Mouse (Mus musculus): Measurements from ENCODE around the gene Rita1. TPM values are rescaled to one million over a fixed set of nuclear protein-coding genes. Genes with fewer than 3 reads are reported as not detected.

The Rita1 gene
- polyA plus RNA-seq, 1 experiment, result 9.0 TPM

- Histone ChIP-seq H3K4me3 (ENCODE audit: control insufficient read depth, low read depth, low read length) (no peak overlapping the region), H3K27me3 (ENCODE audit: control insufficient read depth, insufficient read depth, low read length) (no peaks in the 10 kb centered on the region), H3K4me1 (ENCODE audit: control insufficient read depth, insufficient read depth, low read length) (peaks cover 10% of the 10 kb centered on the region), H3K27ac (ENCODE audit: control insufficient read depth, insufficient read depth, low read depth, low read length) (no peak overlapping the region), H3K36me3 (ENCODE audit: control insufficient read depth, insufficient read depth, low read length) (no peaks in the 10 kb centered on the region)
- no peak for TF ChIP-seq CTCF (IDR thresholded peaks at IDR 0.05; ENCODE audit: control insufficient read depth, insufficient read depth, insufficient replicate concordance, low read depth, low read length)
- TF ChIP-seq POLR2A (IDR thresholded peaks at IDR 0.05; ENCODE audit: control insufficient read depth, low read depth, low read length), result no peak
Measured at GRCm38 (mm10) chr5:120558762-120559161, 53.6 kb downstream of the Rita1 start.

DNA sequence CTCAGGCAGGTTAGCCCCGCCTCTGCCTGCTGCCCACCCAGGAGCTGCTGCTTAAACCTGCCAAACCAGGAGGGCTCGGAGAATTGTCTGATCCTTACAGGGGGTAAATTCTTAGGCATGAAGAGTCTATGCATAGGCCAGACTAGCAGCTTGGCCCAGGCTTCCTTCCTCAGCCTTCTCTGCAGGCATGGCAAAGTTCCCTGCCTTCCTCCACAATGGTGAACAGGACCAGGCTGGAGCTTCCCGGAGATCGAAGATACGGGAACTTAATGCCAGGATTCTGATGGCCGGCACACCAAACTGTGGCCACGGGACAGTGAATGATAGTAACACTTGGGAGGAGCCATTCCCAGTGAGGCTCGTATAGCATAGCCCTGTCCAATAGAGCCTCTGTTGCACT, 54.3 kb downstream of the Rita1 start:
- Histone ChIP-seq H3K27ac (ENCODE audit: control insufficient read depth, insufficient read depth, low read depth, low read length) (no peak overlapping the region), H3K36me3 (ENCODE audit: control insufficient read depth, insufficient read depth, low read length) (no peaks in the 10 kb centered on the region), H3K4me3 (ENCODE audit: control insufficient read depth, low read depth, low read length) (no peak overlapping the region), H3K4me1 (ENCODE audit: control insufficient read depth, insufficient read depth, low read length) (peaks cover 9% of the 10 kb centered on the region), H3K27me3 (ENCODE audit: control insufficient read depth, insufficient read depth, low read length) (no peaks in the 10 kb centered on the region)
- TF ChIP-seq POLR2A (IDR thresholded peaks at IDR 0.05; ENCODE audit: control insufficient read depth, low read depth, low read length) (no peak), CTCF (IDR thresholded peaks at IDR 0.05; ENCODE audit: control insufficient read depth, insufficient read depth, insufficient replicate concordance, low read depth, low read length) (no peak)

- H3K27ac ChIP-seq (ENCODE audit: control insufficient read depth, insufficient read depth, low read depth, low read length), result no peak overlapping the region
- no peaks in the 10 kb centered on the region for H3K27me3 ChIP-seq (ENCODE audit: control insufficient read depth, insufficient read depth, low read length)
- peaks cover 9% of the 10 kb centered on the region for H3K4me1 ChIP-seq (ENCODE audit: control insufficient read depth, insufficient read depth, low read length)
- no peaks in the 10 kb centered on the region for H3K36me3 ChIP-seq (ENCODE audit: control insufficient read depth, insufficient read depth, low read length)
- TF ChIP-seq CTCF (IDR thresholded peaks at IDR 0.05; ENCODE audit: control insufficient read depth, insufficient read depth, insufficient replicate concordance, low read depth, low read length), result no peak
- TF ChIP-seq POLR2A (IDR thresholded peaks at IDR 0.05; ENCODE audit: control insufficient read depth, low read depth, low read length), result no peak
- H3K4me3 ChIP-seq (ENCODE audit: control insufficient read depth, low read depth, low read length), result no peak overlapping the region
Measured at GRCm38 (mm10) chr5:120555871-120556270, 56.5 kb downstream of the Rita1 start.

DNA sequence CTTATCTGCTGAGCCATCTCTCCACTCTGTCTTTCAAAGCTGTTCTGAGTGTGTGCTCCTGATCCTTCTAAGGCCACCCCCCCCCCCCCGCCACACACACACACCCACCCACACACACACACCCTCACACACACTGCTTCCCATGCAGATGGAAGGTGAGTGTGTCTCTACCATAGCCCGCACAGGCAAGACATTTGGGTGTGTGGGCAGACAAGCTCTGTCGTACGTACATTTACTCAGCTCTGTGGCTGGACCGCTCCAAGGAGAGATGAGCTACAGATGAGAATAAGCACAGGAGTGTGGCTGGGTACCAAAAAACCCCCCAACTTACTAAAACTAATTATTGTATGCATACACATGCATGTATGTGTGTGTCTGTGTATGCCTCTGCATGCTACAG, 61.7 kb downstream of the Rita1 start:
- no peaks in the 10 kb centered on the region for H3K36me3 ChIP-seq (ENCODE audit: control insufficient read depth, insufficient read depth, low read length)
- TF ChIP-seq POLR2A (IDR thresholded peaks at IDR 0.05; ENCODE audit: control insufficient read depth, low read depth, low read length) (no peak), CTCF (IDR thresholded peaks at IDR 0.05; ENCODE audit: control insufficient read depth, insufficient read depth, insufficient replicate concordance, low read depth, low read length) (no peak)
- H3K4me1 ChIP-seq (ENCODE audit: control insufficient read depth, insufficient read depth, low read length), result peaks cover 9% of the 10 kb centered on the region
- no peaks in the 10 kb centered on the region for H3K27me3 ChIP-seq (ENCODE audit: control insufficient read depth, insufficient read depth, low read length)
- no peak overlapping the region for H3K4me3 ChIP-seq (ENCODE audit: control insufficient read depth, low read depth, low read length)
- no peak overlapping the region for H3K27ac ChIP-seq (ENCODE audit: control insufficient read depth, insufficient read depth, low read depth, low read length)

DNA sequence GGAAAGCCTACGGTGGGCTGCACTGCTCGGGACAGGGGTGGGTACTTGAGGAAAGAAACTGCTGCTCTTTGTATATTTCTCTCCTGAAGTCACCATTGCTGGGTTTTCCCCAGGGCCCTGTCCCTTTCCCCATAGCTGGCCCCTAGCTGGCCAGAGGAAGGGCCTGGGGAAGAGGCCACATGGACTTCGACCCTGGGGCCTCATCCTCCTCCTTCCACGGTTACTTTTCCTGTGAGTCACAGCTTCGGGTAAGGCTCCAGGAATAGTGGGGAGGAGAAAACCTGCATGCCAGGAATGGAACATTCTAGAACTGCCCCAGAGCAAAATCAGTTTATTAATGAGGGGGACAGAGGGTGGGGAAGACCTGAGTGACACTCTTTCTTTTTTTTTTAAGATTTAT, 62.3 kb downstream of the Rita1 start:
- Histone ChIP-seq H3K4me1 (ENCODE audit: control insufficient read depth, insufficient read depth, low read length) (peaks cover 9% of the 10 kb centered on the region), H3K4me3 (ENCODE audit: control insufficient read depth, low read depth, low read length) (no peak overlapping the region), H3K36me3 (ENCODE audit: control insufficient read depth, insufficient read depth, low read length) (no peaks in the 10 kb centered on the region), H3K27me3 (ENCODE audit: control insufficient read depth, insufficient read depth, low read length) (no peaks in the 10 kb centered on the region), H3K27ac (ENCODE audit: control insufficient read depth, insufficient read depth, low read depth, low read length) (no peak overlapping the region)
- TF ChIP-seq CTCF (IDR thresholded peaks at IDR 0.05; ENCODE audit: control insufficient read depth, insufficient read depth, insufficient replicate concordance, low read depth, low read length) (no peak), POLR2A (IDR thresholded peaks at IDR 0.05; ENCODE audit: control insufficient read depth, low read depth, low read length) (no peak)

DNA sequence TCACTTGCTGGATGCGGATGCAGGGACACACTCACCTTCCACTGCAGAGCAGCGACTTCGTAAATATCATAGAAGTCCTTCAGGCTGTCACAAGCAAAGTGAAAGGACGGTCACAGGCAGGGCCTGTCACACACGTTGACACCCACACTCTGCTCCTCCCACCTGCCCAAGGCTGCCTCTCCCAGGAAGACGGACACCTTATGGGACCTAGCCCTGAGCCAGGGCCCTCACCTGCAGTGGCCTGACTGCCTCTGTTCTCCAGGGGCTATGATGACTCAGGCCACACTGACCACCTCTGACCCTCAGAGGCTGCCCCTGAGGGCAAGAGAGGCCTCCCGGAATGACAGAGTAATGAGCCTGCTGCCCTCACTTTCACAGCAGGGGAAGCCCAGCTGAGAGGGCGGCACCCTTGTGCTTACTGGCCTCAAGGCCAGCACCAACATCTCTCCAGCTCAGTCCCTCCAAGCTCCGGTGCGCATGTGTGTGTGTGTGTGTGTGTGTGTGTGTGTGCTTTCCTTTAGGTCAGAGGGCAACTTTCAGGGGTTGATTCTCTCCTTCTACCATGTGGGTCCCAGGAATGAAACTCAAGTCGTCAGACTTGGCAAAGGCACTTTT, 64.0 kb downstream of the Rita1 start:
- Histone ChIP-seq H3K36me3 (ENCODE audit: control insufficient read depth, insufficient read depth, low read length) (no peaks in the 10 kb centered on the region), H3K27me3 (ENCODE audit: control insufficient read depth, insufficient read depth, low read length) (no peaks in the 10 kb centered on the region), H3K4me1 (ENCODE audit: control insufficient read depth, insufficient read depth, low read length) (peaks cover 4% of the 10 kb centered on the region), H3K4me3 (ENCODE audit: control insufficient read depth, low read depth, low read length) (no peak overlapping the region), H3K27ac (ENCODE audit: control insufficient read depth, insufficient read depth, low read depth, low read length) (no peak overlapping the region)
- TF ChIP-seq POLR2A (IDR thresholded peaks at IDR 0.05; ENCODE audit: control insufficient read depth, low read depth, low read length), result no peak
- no peak for TF ChIP-seq CTCF (IDR thresholded peaks at IDR 0.05; ENCODE audit: control insufficient read depth, insufficient read depth, insufficient replicate concordance, low read depth, low read length)

Other genes with a start within 250 kb of the Rita1 start
- 0.10 and 0.14 TPM in 2 replicates for gene Lhx5, start 180.9 kb downstream of the Rita1 start, polyA plus RNA-seq (2012; rRNA removed)
- 4.9 and 6.1 TPM in 2 replicates for gene Sdsl, start 139.8 kb downstream of the Rita1 start, polyA plus RNA-seq (2012; rRNA removed)
- gene Sds, start 136.1 kb downstream of the Rita1 start, polyA plus RNA-seq (2012; rRNA removed), result 0.75 and 1.1 TPM in 2 replicates
- 80.7 and 86.2 TPM in 2 replicates for gene Plbd2, start 109.0 kb downstream of the Rita1 start, polyA plus RNA-seq (2012; rRNA removed)
- gene Slc8b1, start 101.4 kb downstream of the Rita1 start, polyA plus RNA-seq (2012; rRNA removed), result 3.2 and 3.4 TPM in 2 replicates
- 18.7 and 20.7 TPM in 2 replicates for gene Tpcn1, start 23.9 kb downstream of the Rita1 start, polyA plus RNA-seq (2012; rRNA removed)
- 77.3 and 85.9 TPM in 2 replicates for gene Iqcd, start 23.6 kb downstream of the Rita1 start, polyA plus RNA-seq (2012; rRNA removed)
- 14.9 and 16.6 TPM in 2 replicates for gene Ddx54, start 150 bp upstream of the Rita1 start, polyA plus RNA-seq (2012; rRNA removed)
- gene Cfap73, start 21.6 kb upstream of the Rita1 start, polyA plus RNA-seq (2012; rRNA removed), result 6.4 and 7.8 TPM in 2 replicates
- gene Rasal1, start 36.2 kb upstream of the Rita1 start, polyA plus RNA-seq (2012; rRNA removed), result 20.0 and 20.9 TPM in 2 replicates
- 38.6 and 46.0 TPM in 2 replicates for gene Dtx1, start 99.3 kb upstream of the Rita1 start, polyA plus RNA-seq (2012; rRNA removed)
- 0.23 and 0.36 TPM in 2 replicates for gene Oas2, start 137.3 kb upstream of the Rita1 start, polyA plus RNA-seq (2012; rRNA removed)
- gene Oas3, start 165.1 kb upstream of the Rita1 start, polyA plus RNA-seq (2012; rRNA removed), result 0.05 and 0.07 TPM in 2 replicates
- gene Oas1e, start 182.9 kb upstream of the Rita1 start, polyA plus RNA-seq (2012; rRNA removed), result 0.07 TPM in 1 of 2 replicates, not detected in the other
- 0.09 and 0.32 TPM in 2 replicates for gene Oas1c, start 199.9 kb upstream of the Rita1 start, polyA plus RNA-seq (2012; rRNA removed)
- gene Oas1f, start 234.8 kb upstream of the Rita1 start, polyA plus RNA-seq (2012; rRNA removed), result not detected in 2 replicates
- gene Oas1h, start 248.8 kb upstream of the Rita1 start, polyA plus RNA-seq (2012; rRNA removed), result 0.06 TPM in 1 of 2 replicates, not detected in the other

Data from testis, adult 2 months (tissue).